8 mouse cellular contexts compared by ENCODE assay signal in genomic region chr17:33684671-33685231, GRCm38 (mm10). TPM values are rescaled to one million over a fixed set of nuclear protein-coding genes. Genes with fewer than 3 reads are reported as not detected.
DNase-seq lines count a peak whose midpoint lies in the region; ATAC-seq and TF ChIP-seq lines count a peak whose summit lies in the region.

No protein-coding gene starts in this region.

- H3K9me3 ChIP-seq in heart, embryonic 14.5 days (ENCODE audit: control insufficient read depth, low read length), result no peaks in the 10 kb centered on the region
- no peaks in the 10 kb centered on the region for H3K9me3 ChIP-seq in liver, embryonic 14.5 days (ENCODE audit: control insufficient read depth, low read length)
- H3K9me3 ChIP-seq in neural tube, embryonic 12.5 days, result no peaks in the 10 kb centered on the region

- peak overlapping the region; percentile 84 for H3K4me3 ChIP-seq in bone marrow, adult 2 months (replicated peaks; ENCODE audit: control insufficient read depth, low read depth, low read length)
- H3K4me3 ChIP-seq in heart, embryonic 14.5 days (ENCODE audit: control insufficient read depth in 1 of 2, insufficient read depth in 1 of 2, low read depth in 1 of 2, low read length in 2 of 2), result peak overlapping the region; percentile 74 to 96
- H3K4me3 ChIP-seq in liver, embryonic 14.5 days (ENCODE audit: insufficient read depth in 1 of 2, low read depth in 2 of 2, low read length in 2 of 2), result peak overlapping the region; percentile 82 to 91
- peak overlapping the region; percentile 80 for H3K4me3 ChIP-seq in neural tube, embryonic 12.5 days

- WGBS in bone marrow, adult 2 months, result under 1% methylated on average over 44 of the region's 44 CpGs
- WGBS in heart, embryonic 14.5 days, result under 1% methylated on average over 44 of the region's 44 CpGs
- under 1% methylated on average over 44 of the region's 44 CpGs for WGBS in liver, embryonic 14.5 days (ENCODE audit: insufficient replicate concordance)
- WGBS in neural tube, embryonic 12.5 days, result under 1% methylated on average over 44 of the region's 44 CpGs

- H3K36me3 ChIP-seq in heart, embryonic 14.5 days (ENCODE audit: control insufficient read depth, insufficient read depth, low read length), result peaks cover 7% of the 10 kb centered on the region
- peaks cover 43% of the 10 kb centered on the region for H3K36me3 ChIP-seq in liver, embryonic 14.5 days (replicated peaks; ENCODE audit: control insufficient read depth, insufficient read depth, low read depth)
- H3K36me3 ChIP-seq in neural tube, embryonic 12.5 days, result 0 out of 2 replicates have a peak, but pooled peaks cover 2% of the 10 kb centered on the region

- TF ChIP-seq EP300 in liver, embryonic 14.5 days (IDR thresholded peaks at IDR 0.05; ENCODE audit: low read depth), result no peak

- H3K4me1 ChIP-seq in bone marrow, adult 2 months (ENCODE audit: control insufficient read depth, insufficient read depth, low read length), result no peaks in the 10 kb centered on the region; the same call in none of the 2 replicates
- peaks cover 3 to 41% of the 10 kb centered on the region in 2 experiments; a peak in 3 of 4 replicates for H3K4me1 ChIP-seq in heart, embryonic 14.5 days (ENCODE audit: control insufficient read depth in 2 of 2, insufficient read depth in 2 of 2, low read length in 2 of 2)
- peaks cover 21 to 32% of the 10 kb centered on the region in 2 experiments for H3K4me1 ChIP-seq in liver, embryonic 14.5 days (replicated peaks; ENCODE audit: control insufficient read depth in 2 of 2, insufficient read depth in 2 of 2, low read length in 1 of 2)
- H3K4me1 ChIP-seq in neural tube, embryonic 12.5 days, result peaks cover 26% of the 10 kb centered on the region

- peak; percentile 69 for ATAC-seq in CD4-positive, CD25-positive, alpha-beta regulatory T cell, adult 4 months
- peak; percentile 67 for ATAC-seq in erythroid progenitor cell, adult 5-6 weeks (replicated peaks; ENCODE audit: low FRiP score, poor library complexity, severe bottlenecking)
- ATAC-seq in heart, embryonic 14.5 days (ENCODE audit: insufficient number of reproducible peaks, insufficient read depth, low FRiP score, low read depth), result peak; percentile 72
- peak; percentile 72 for ATAC-seq in liver, embryonic 14.5 days (ENCODE audit: insufficient read depth)
- ATAC-seq in neural tube, embryonic 12.5 days (ENCODE audit: low FRiP score, low read depth), result peak; percentile 86

- H3K27me3 ChIP-seq in heart, embryonic 14.5 days (ENCODE audit: control insufficient read depth, insufficient read depth, low read length), result no peaks in the 10 kb centered on the region
- H3K27me3 ChIP-seq in liver, embryonic 14.5 days (ENCODE audit: control insufficient read depth, insufficient read depth, low read length), result no peaks in the 10 kb centered on the region
- no peaks in the 10 kb centered on the region for H3K27me3 ChIP-seq in neural tube, embryonic 12.5 days (replicated peaks)

- peak; percentile 19; the same call in 1 of the 2 replicates for TF ChIP-seq POLR2A in bone marrow, adult 2 months (IDR thresholded peaks at IDR 0.05; ENCODE audit: borderline replicate concordance, control insufficient read depth, low read depth, low read length)

- peak overlapping the region; percentile 96 for H3K9ac ChIP-seq in heart, embryonic 14.5 days (ENCODE audit: low read length)
- H3K9ac ChIP-seq in liver, embryonic 14.5 days (replicated peaks), result peak overlapping the region; percentile 90
- H3K9ac ChIP-seq in neural tube, embryonic 12.5 days, result peak overlapping the region; percentile 96

- H3K4me2 ChIP-seq in heart, embryonic 14.5 days (ENCODE audit: low read length), result peak overlapping the region; percentile 96
- peak overlapping the region; percentile 79 for H3K4me2 ChIP-seq in liver, embryonic 14.5 days (ENCODE audit: low read depth)
- peak overlapping the region; percentile 95 for H3K4me2 ChIP-seq in neural tube, embryonic 12.5 days (replicated peaks)

- TF ChIP-seq CTCF in bone marrow, adult 2 months (IDR thresholded peaks at IDR 0.05; ENCODE audit: control insufficient read depth, insufficient read depth, low read length), result peak; percentile 16; the same call in 1 of the 2 replicates
- TF ChIP-seq CTCF in liver, embryonic 14.5 days (IDR thresholded peaks at IDR 0.05; ENCODE audit: low read depth), result peak; percentile 77

- DNase-seq in kidney, postnatal 25 days, result peak; percentile 64 to 80
- peak; percentile 45 to 50 (median 48) for DNase-seq in liver, embryonic 14.5 days (ENCODE audit: low read depth in 3 of 3, low spot score in 3 of 3)
- DNase-seq in testis, postnatal 10 days (ENCODE audit: low spot score), result peak; percentile 79

- H3K27ac ChIP-seq in bone marrow, adult 2 months (ENCODE audit: control insufficient read depth, insufficient read depth, low read depth, low read length, poor library complexity), result peak overlapping the region; percentile 86
- H3K27ac ChIP-seq in heart, embryonic 14.5 days (replicated peaks in 1 of 2; ENCODE audit: control insufficient read depth in 1 of 2, insufficient read depth in 1 of 2, low read depth in 2 of 2, low read length in 2 of 2), result peak overlapping the region; percentile 95 to 97
- peak overlapping the region; percentile 78 for H3K27ac ChIP-seq in liver, embryonic 14.5 days
- peak overlapping the region; percentile 81 for H3K27ac ChIP-seq in neural tube, embryonic 12.5 days

RNA-seq across cellular contexts. Expression of gene Hnrnpm, which starts 1.9 kb away (rescaled TPM):
- polyA plus RNA-seq in CD4-positive, CD25-positive, alpha-beta regulatory T cell, adult 4 months (2017; shearing (Covaris generic)), result 100 to 1,000 TPM; 297 to 326 TPM
- 839 and 1,378 TPM in 2 replicates for polyA plus RNA-seq in bone marrow, adult 2 months (2011; ENCODE audit: insufficient read depth, insufficient read length, low replicate concordance, missing spikeins)
- total RNA-seq in erythroid progenitor cell, adult 5-6 weeks (2015; ENCODE audit: low replicate concordance), result 585 and 697 TPM in 2 replicates
- 520 and 703 TPM in 2 replicates for total RNA-seq in erythroid progenitor cell, adult 5-6 weeks (2017; ENCODE audit: low replicate concordance)
- 185 and 197 TPM in 2 replicates for polyA plus RNA-seq in heart, embryonic 14.5 days (2014; fragmentation: Nextera tagmentation; extraction: Ambion mirVana)
- polyA plus RNA-seq in liver, embryonic 14.5 days (2012; rRNA removed), result 101 and 136 TPM in 2 replicates
- polyA plus RNA-seq in liver, embryonic 14.5 days (2014; fragmentation: Nextera tagmentation; extraction: Ambion mirVana), result 143 and 164 TPM in 2 replicates
- 369 and 408 TPM in 2 replicates for polyA plus RNA-seq in neural tube, embryonic 12.5 days (2016; fragmentation: Nextera tagmentation; extraction: Ambion mirVana)

RNA-seq across cellular contexts. Expression of gene March2, which starts 33.7 kb away (rescaled TPM):
- polyA plus RNA-seq in CD4-positive, CD25-positive, alpha-beta regulatory T cell, adult 4 months (2017; shearing (Covaris generic)), result 10 to 100 TPM; 23.1 to 24.4 TPM
- 227 and 290 TPM in 2 replicates for polyA plus RNA-seq in bone marrow, adult 2 months (2011; ENCODE audit: insufficient read depth, insufficient read length, low replicate concordance, missing spikeins)
- total RNA-seq in erythroid progenitor cell, adult 5-6 weeks (2015; ENCODE audit: low replicate concordance), result 409 and 494 TPM in 2 replicates
- total RNA-seq in erythroid progenitor cell, adult 5-6 weeks (2017; ENCODE audit: low replicate concordance), result 312 and 414 TPM in 2 replicates
- polyA plus RNA-seq in heart, embryonic 14.5 days (2014; fragmentation: Nextera tagmentation; extraction: Ambion mirVana), result 71.0 and 85.3 TPM in 2 replicates
- 162 and 167 TPM in 2 replicates for polyA plus RNA-seq in liver, embryonic 14.5 days (2012; rRNA removed)
- 235 and 236 TPM in 2 replicates for polyA plus RNA-seq in liver, embryonic 14.5 days (2014; fragmentation: Nextera tagmentation; extraction: Ambion mirVana)
- 55.7 and 61.1 TPM in 2 replicates for polyA plus RNA-seq in neural tube, embryonic 12.5 days (2016; fragmentation: Nextera tagmentation; extraction: Ambion mirVana)

RNA-seq across cellular contexts. Expression of gene Pram1, which starts 46.9 kb away (rescaled TPM):
- 1 to 10 TPM; 1.3 to 2.4 TPM for polyA plus RNA-seq in CD4-positive, CD25-positive, alpha-beta regulatory T cell, adult 4 months (2017; shearing (Covaris generic))
- 47.2 and 93.2 TPM in 2 replicates for polyA plus RNA-seq in bone marrow, adult 2 months (2011; ENCODE audit: insufficient read depth, insufficient read length, low replicate concordance, missing spikeins)
- 5.4 and 7.6 TPM in 2 replicates for total RNA-seq in erythroid progenitor cell, adult 5-6 weeks (2015; ENCODE audit: low replicate concordance)
- 5.4 and 12.7 TPM in 2 replicates for total RNA-seq in erythroid progenitor cell, adult 5-6 weeks (2017; ENCODE audit: low replicate concordance)
- polyA plus RNA-seq in heart, embryonic 14.5 days (2014; fragmentation: Nextera tagmentation; extraction: Ambion mirVana), result 0.49 and 0.69 TPM in 2 replicates
- polyA plus RNA-seq in liver, embryonic 14.5 days (2012; rRNA removed), result 1.1 and 1.6 TPM in 2 replicates
- polyA plus RNA-seq in liver, embryonic 14.5 days (2014; fragmentation: Nextera tagmentation; extraction: Ambion mirVana), result 1.6 and 2.8 TPM in 2 replicates
- 0.87 TPM in 2 replicates for polyA plus RNA-seq in neural tube, embryonic 12.5 days (2016; fragmentation: Nextera tagmentation; extraction: Ambion mirVana)

RNA-seq across cellular contexts. Expression of gene Zfp414, which starts 55.9 kb away (rescaled TPM):
- 10 to 100 TPM; 51.4 to 82.4 TPM for polyA plus RNA-seq in CD4-positive, CD25-positive, alpha-beta regulatory T cell, adult 4 months (2017; shearing (Covaris generic))
- polyA plus RNA-seq in bone marrow, adult 2 months (2011; ENCODE audit: insufficient read depth, insufficient read length, low replicate concordance, missing spikeins), result 24.6 and 41.4 TPM in 2 replicates
- total RNA-seq in erythroid progenitor cell, adult 5-6 weeks (2015; ENCODE audit: low replicate concordance), result 31.4 and 36.5 TPM in 2 replicates
- 22.3 and 28.9 TPM in 2 replicates for total RNA-seq in erythroid progenitor cell, adult 5-6 weeks (2017; ENCODE audit: low replicate concordance)
- 48.4 and 51.5 TPM in 2 replicates for polyA plus RNA-seq in heart, embryonic 14.5 days (2014; fragmentation: Nextera tagmentation; extraction: Ambion mirVana)
- polyA plus RNA-seq in liver, embryonic 14.5 days (2012; rRNA removed), result 22.7 and 28.9 TPM in 2 replicates
- polyA plus RNA-seq in liver, embryonic 14.5 days (2014; fragmentation: Nextera tagmentation; extraction: Ambion mirVana), result 24.6 and 26.5 TPM in 2 replicates
- 43.8 and 50.5 TPM in 2 replicates for polyA plus RNA-seq in neural tube, embryonic 12.5 days (2016; fragmentation: Nextera tagmentation; extraction: Ambion mirVana)

Comparison
In these comparisons a context has a peak if more than half of its experiments do, and no peak if none do; other contexts are left out.
1. Peak in every context shown above with its lines: DNase-seq, ATAC-seq, H3K4me3 ChIP-seq and H3K27ac ChIP-seq.
2. RNA of gene Pram1, which starts 46.9 kb away (polyA plus RNA-seq): 47.2 to 93.2 TPM in bone marrow, adult 2 months; 1.1 to 2.8 TPM in liver, embryonic 14.5 days, 1.3 to 2.4 TPM in CD4-positive, CD25-positive, alpha-beta regulatory T cell, adult 4 months, 0.87 TPM in neural tube, embryonic 12.5 days and 0.49 to 0.69 TPM in heart, embryonic 14.5 days; every median in the first group is over 10 times any median in the second.